ENCODE assay signal across 10 mouse cellular contexts in the genomic region with DNA sequence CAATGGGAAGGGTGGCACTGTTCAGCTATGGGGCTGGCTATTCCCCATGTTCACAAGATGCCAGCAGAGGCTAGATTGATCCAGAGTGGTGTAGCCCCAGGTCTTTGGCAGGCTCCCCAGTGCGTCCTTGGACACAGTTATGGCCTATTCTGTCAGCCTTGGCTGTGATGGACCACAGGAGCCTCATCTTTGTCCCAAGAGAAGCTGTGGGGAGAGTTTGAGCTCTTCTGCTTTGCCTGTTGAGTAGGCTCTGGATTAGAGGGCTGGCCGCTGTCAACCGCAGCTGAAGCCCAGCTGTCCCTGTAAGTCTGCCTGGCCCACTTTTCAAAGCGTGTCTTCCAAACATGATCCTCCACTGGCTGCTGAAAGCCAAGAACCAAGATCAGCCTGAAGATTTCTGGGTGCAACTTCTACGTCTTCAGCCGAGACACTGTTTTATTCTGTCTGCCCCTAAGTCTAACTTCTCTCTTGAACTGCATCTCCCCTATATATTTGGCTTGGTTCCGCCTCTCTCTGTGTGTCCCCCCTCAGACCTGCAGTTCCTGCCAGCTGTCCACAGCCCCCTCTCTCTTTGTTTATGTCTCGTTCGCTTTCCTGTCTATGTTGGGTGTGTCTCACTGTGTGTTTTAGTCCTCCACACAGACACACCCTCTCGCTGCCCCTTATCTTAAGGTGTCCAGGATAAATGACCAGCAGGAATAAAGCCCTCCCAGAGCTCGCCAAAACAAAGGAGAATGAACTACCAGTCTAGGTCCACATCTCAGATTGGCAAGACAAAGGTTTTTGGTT. TPM values are rescaled to one million over a fixed set of nuclear protein-coding genes. Genes with fewer than 3 reads are reported as not detected.
A peak's percentile ranks its signal among the peaks of the same experiment; 100 is the strongest.
DNase-seq lines count a peak whose midpoint lies in the region; ATAC-seq and TF ChIP-seq lines count a peak whose summit lies in the region.
"Had no signal": no experiment of that assay in that cellular context is flagged by ENCODE, and none has a peak within 500 bp of the region (broad histone marks: within the 10 kb centered on the region; RNA-seq: fewer than 3 reads in every experiment).

No protein-coding gene starts in this region.

- no peaks in the 10 kb centered on the region for H3K27me3 ChIP-seq in heart, adult 2 months (ENCODE audit: control insufficient read depth, insufficient read depth, low read length)
- no peaks in the 10 kb centered on the region for H3K27me3 ChIP-seq in limb, embryonic 15.5 days
- no peaks in the 10 kb centered on the region for H3K27me3 ChIP-seq in hindbrain, embryonic 16.5 days (replicated peaks; ENCODE audit: control insufficient read depth, insufficient read depth, low read length)
- no peaks in the 10 kb centered on the region for H3K27me3 ChIP-seq in midbrain, embryonic 15.5 days (replicated peaks)
- H3K27me3 ChIP-seq: hindbrain, embryonic 12.5 days had no signal

- TF ChIP-seq EP300 in heart, adult 2 months (IDR thresholded peaks at IDR 0.05; ENCODE audit: insufficient read depth, low read depth, low read length) = no peak

- no peak for TF ChIP-seq POLR2A in heart, adult 2 months (IDR thresholded peaks at IDR 0.05; ENCODE audit: insufficient read depth, low read depth, low read length)

- DNase-seq in urinary bladder, postnatal 14 days (ENCODE audit: low spot score) = peak; percentile 64
- DNase-seq in urinary bladder, postnatal 10 days (ENCODE audit: low spot score) = no peak
- peak; percentile 59 to 71 for DNase-seq in heart, adult 2 months
- peak; percentile 24 for DNase-seq in testis, postnatal 14 days (ENCODE audit: low spot score)
- DNase-seq in thymus, postnatal 25 days = no peak

- no peak overlapping the region for H3K4me2 ChIP-seq in limb, embryonic 15.5 days
- no peak overlapping the region for H3K4me2 ChIP-seq in hindbrain, embryonic 16.5 days (ENCODE audit: low read length)
- no peak overlapping the region for H3K4me2 ChIP-seq in midbrain, embryonic 15.5 days
- H3K4me2 ChIP-seq: hindbrain, embryonic 12.5 days had no signal

- no peak overlapping the region for H3K4me3 ChIP-seq in heart, adult 2 months
- no peak overlapping the region for H3K4me3 ChIP-seq in limb, embryonic 15.5 days
- H3K4me3 ChIP-seq in hindbrain, embryonic 16.5 days (ENCODE audit: low read length) = no peak overlapping the region
- no peak overlapping the region for H3K4me3 ChIP-seq in midbrain, embryonic 15.5 days
- H3K4me3 ChIP-seq: hindbrain, embryonic 12.5 days; megakaryocyte, embryonic 14.5 days had no signal

- 54% methylated on average over 11 of the region's 11 CpGs for WGBS in heart, adult 2 months
- WGBS in limb, embryonic 15.5 days = 70% methylated on average over 11 of the region's 11 CpGs
- 76% methylated on average over 11 of the region's 11 CpGs for WGBS in hindbrain, embryonic 16.5 days
- 80% methylated on average over 11 of the region's 11 CpGs for WGBS in midbrain, embryonic 15.5 days

- no peaks in the 10 kb centered on the region for H3K9me3 ChIP-seq in limb, embryonic 15.5 days
- no peaks in the 10 kb centered on the region for H3K9me3 ChIP-seq in hindbrain, embryonic 16.5 days (ENCODE audit: control insufficient read depth, low read length)
- no peaks in the 10 kb centered on the region for H3K9me3 ChIP-seq in midbrain, embryonic 15.5 days
- H3K9me3 ChIP-seq: hindbrain, embryonic 12.5 days had no signal

- H3K4me1 ChIP-seq in heart, adult 2 months (ENCODE audit: control insufficient read depth, insufficient read depth, low read length) = no peaks in the 10 kb centered on the region
- H3K4me1 ChIP-seq in limb, embryonic 15.5 days = peaks cover 25% of the 10 kb centered on the region
- H3K4me1 ChIP-seq in hindbrain, embryonic 16.5 days (ENCODE audit: control insufficient read depth, insufficient read depth, low read depth, low read length) = no peaks in the 10 kb centered on the region
- H3K4me1 ChIP-seq in midbrain, embryonic 15.5 days = no peaks in the 10 kb centered on the region
- H3K4me1 ChIP-seq: hindbrain, embryonic 12.5 days had no signal

- intact Hi-C loops in heart, adult 2 months (cut with DNase I) = no loop called here

- H3K27ac ChIP-seq in heart, adult 2 months = no peak overlapping the region
- H3K27ac ChIP-seq in limb, embryonic 15.5 days = peak overlapping the region; percentile 4; the same call in 1 of the 2 replicates
- no peak overlapping the region for H3K27ac ChIP-seq in hindbrain, embryonic 16.5 days (ENCODE audit: low read depth, low read length)
- no peak overlapping the region for H3K27ac ChIP-seq in midbrain, embryonic 15.5 days
- H3K27ac ChIP-seq: hindbrain, embryonic 12.5 days had no signal

- no peak overlapping the region for H3K9ac ChIP-seq in heart, adult 2 months (ENCODE audit: low read depth, low read length)
- H3K9ac ChIP-seq in limb, embryonic 15.5 days = no peak overlapping the region
- no peak overlapping the region for H3K9ac ChIP-seq in hindbrain, embryonic 16.5 days (ENCODE audit: low read depth, low read length)
- H3K9ac ChIP-seq in midbrain, embryonic 15.5 days = no peak overlapping the region
- H3K9ac ChIP-seq: hindbrain, embryonic 12.5 days had no signal

- H3K36me3 ChIP-seq in heart, adult 2 months (ENCODE audit: control insufficient read depth, insufficient read depth, low read length) = no peaks in the 10 kb centered on the region
- H3K36me3 ChIP-seq in limb, embryonic 15.5 days = no peaks in the 10 kb centered on the region
- H3K36me3 ChIP-seq in hindbrain, embryonic 16.5 days (ENCODE audit: control insufficient read depth, insufficient read depth, low read length) = no peaks in the 10 kb centered on the region
- H3K36me3 ChIP-seq in midbrain, embryonic 15.5 days (replicated peaks) = no peaks in the 10 kb centered on the region
- H3K36me3 ChIP-seq: hindbrain, embryonic 12.5 days had no signal

- H3K79me2 ChIP-seq in heart, adult 2 months (replicated peaks; ENCODE audit: control insufficient read depth, insufficient read depth, low read length) = no peaks in the 10 kb centered on the region

- no peak for TF ChIP-seq CTCF in heart, adult 2 months (IDR thresholded peaks at IDR 0.05)

- no peak for ATAC-seq in limb, embryonic 15.5 days (ENCODE audit: insufficient number of reproducible peaks, low FRiP score, low TSS enrichment, low read depth)
- no peak for ATAC-seq in hindbrain, embryonic 16.5 days
- ATAC-seq in midbrain, embryonic 15.5 days (replicated peaks) = no peak

RNA-seq across cellular contexts. Expression of a gene that starts 56.7 kb away (rescaled TPM):
- total RNA-seq in heart, adult 2 months (2021) = 10 to 100 TPM; 56.2 to 61.9 TPM
- polyA plus RNA-seq in heart, adult 2 months (2012; rRNA removed) = 14.9 and 36.5 TPM in 2 replicates
- polyA plus RNA-seq in limb, embryonic 15.5 days (2015; fragmentation: Nextera tagmentation; extraction: Ambion mirVana) = 25.3 and 33.7 TPM in 2 replicates
- polyA plus RNA-seq in hindbrain, embryonic 16.5 days (2015; fragmentation: Nextera tagmentation; extraction: Ambion mirVana) = 12.7 and 13.4 TPM in 2 replicates
- polyA plus RNA-seq in midbrain, embryonic 15.5 days (2015; fragmentation: Nextera tagmentation; extraction: Ambion mirVana) = 13.2 and 13.3 TPM in 2 replicates

Comparison
In these comparisons a context has a peak if more than half of its experiments do, and no peak if none do; other contexts are left out.
1. DNase-seq: peak in urinary bladder, postnatal 14 days (single experiment), heart, adult 2 months (2 of 2) and testis, postnatal 14 days (single experiment); none in urinary bladder, postnatal 10 days (single experiment) and thymus, postnatal 25 days (single experiment).